27 mouse cellular contexts compared by ENCODE assay signal in genomic region chr13:71550109-71550508, GRCm38 (mm10).
DNase-seq lines count a peak whose midpoint lies in the region; ATAC-seq lines count a peak whose summit lies in the region.
"Had no signal": no experiment of that assay in that cellular context is flagged by ENCODE, and none has a peak within 500 bp of the region (broad histone marks: within the 10 kb centered on the region; RNA-seq: fewer than 3 reads in every experiment).

No protein-coding gene starts in this region.

- H3K27ac ChIP-seq in kidney, embryonic 14.5 days (ENCODE audit: low read depth, low read length): no peak overlapping the region
- no peak overlapping the region for H3K27ac ChIP-seq in heart, embryonic 11.5 days (ENCODE audit: low read depth, low read length)
- no peak overlapping the region for H3K27ac ChIP-seq in hindbrain, embryonic 12.5 days
- H3K27ac ChIP-seq: embryonic facial prominence, embryonic 10.5 days; embryonic facial prominence, embryonic 13.5 days; forebrain, embryonic 10.5 days; forebrain, embryonic 13.5 days; heart, adult 2 months; heart, embryonic 10.5 days; hindbrain, embryonic 13.5 days had no signal

- H3K4me3 ChIP-seq in kidney, embryonic 14.5 days (ENCODE audit: low read length): no peak overlapping the region
- H3K4me3 ChIP-seq in heart, embryonic 11.5 days (ENCODE audit: low read depth, low read length): no peak overlapping the region
- no peak overlapping the region for H3K4me3 ChIP-seq in hindbrain, embryonic 12.5 days
- H3K4me3 ChIP-seq: embryonic facial prominence, embryonic 10.5 days; embryonic facial prominence, embryonic 13.5 days; erythroblast, embryonic 14.5 days; forebrain, embryonic 10.5 days; forebrain, embryonic 13.5 days; heart, adult 2 months; heart, embryonic 10.5 days; hindbrain, embryonic 13.5 days had no signal

- 19% methylated on average over 1 of the region's 1 CpGs for WGBS in kidney, embryonic 14.5 days
- WGBS in heart, embryonic 11.5 days (ENCODE audit: insufficient replicate concordance): 38% methylated on average over 1 of the region's 1 CpGs
- WGBS in hindbrain, embryonic 12.5 days: 47% methylated on average over 1 of the region's 1 CpGs

- H3K36me3 ChIP-seq in kidney, embryonic 14.5 days (ENCODE audit: control insufficient read depth, insufficient read depth, low read length): no peaks in the 10 kb centered on the region
- no peaks in the 10 kb centered on the region for H3K36me3 ChIP-seq in heart, embryonic 11.5 days (ENCODE audit: control insufficient read depth, insufficient read depth, low read length)
- no peaks in the 10 kb centered on the region for H3K36me3 ChIP-seq in hindbrain, embryonic 12.5 days
- H3K36me3 ChIP-seq: embryonic facial prominence, embryonic 10.5 days; embryonic facial prominence, embryonic 13.5 days; forebrain, embryonic 10.5 days; heart, embryonic 10.5 days; hindbrain, embryonic 13.5 days had no signal

- no peak overlapping the region for H3K9ac ChIP-seq in kidney, embryonic 14.5 days (ENCODE audit: low read depth, low read length)
- H3K9ac ChIP-seq in heart, embryonic 11.5 days (ENCODE audit: low read depth, low read length): no peak overlapping the region
- H3K9ac ChIP-seq in hindbrain, embryonic 12.5 days: no peak overlapping the region
- H3K9ac ChIP-seq: embryonic facial prominence, embryonic 13.5 days; forebrain, embryonic 13.5 days; hindbrain, embryonic 13.5 days had no signal

- H3K4me2 ChIP-seq in kidney, embryonic 14.5 days (replicated peaks; ENCODE audit: low read depth, low read length): no peak overlapping the region
- no peak overlapping the region for H3K4me2 ChIP-seq in heart, embryonic 11.5 days
- H3K4me2 ChIP-seq in hindbrain, embryonic 12.5 days (replicated peaks): no peak overlapping the region
- H3K4me2 ChIP-seq: embryonic facial prominence, embryonic 13.5 days; forebrain, embryonic 13.5 days; hindbrain, embryonic 13.5 days had no signal

- no peaks in the 10 kb centered on the region for H3K4me1 ChIP-seq in kidney, embryonic 14.5 days (ENCODE audit: control insufficient read depth, insufficient read depth, low read length)
- no peaks in the 10 kb centered on the region for H3K4me1 ChIP-seq in heart, embryonic 11.5 days (ENCODE audit: control insufficient read depth, insufficient read depth, low read length)
- no peaks in the 10 kb centered on the region for H3K4me1 ChIP-seq in hindbrain, embryonic 12.5 days
- H3K4me1 ChIP-seq: embryonic facial prominence, embryonic 10.5 days; embryonic facial prominence, embryonic 13.5 days; forebrain, embryonic 10.5 days; forebrain, embryonic 13.5 days; heart, embryonic 10.5 days; hindbrain, embryonic 13.5 days had no signal

- no peaks in the 10 kb centered on the region for H3K9me3 ChIP-seq in kidney, embryonic 14.5 days (ENCODE audit: control insufficient read depth, low read length)
- H3K9me3 ChIP-seq in heart, embryonic 11.5 days (replicated peaks; ENCODE audit: control insufficient read depth, low read length): no peaks in the 10 kb centered on the region
- H3K9me3 ChIP-seq in hindbrain, embryonic 12.5 days (replicated peaks): no peaks in the 10 kb centered on the region
- H3K9me3 ChIP-seq: embryonic facial prominence, embryonic 10.5 days; embryonic facial prominence, embryonic 13.5 days; forebrain, embryonic 10.5 days; forebrain, embryonic 13.5 days; heart, embryonic 10.5 days; hindbrain, embryonic 13.5 days had no signal

- no peaks in the 10 kb centered on the region for H3K27me3 ChIP-seq in kidney, embryonic 14.5 days (ENCODE audit: control insufficient read depth, insufficient read depth, low read length)
- no peaks in the 10 kb centered on the region for H3K27me3 ChIP-seq in heart, embryonic 11.5 days (ENCODE audit: control insufficient read depth, insufficient read depth, low read length)
- no peaks in the 10 kb centered on the region for H3K27me3 ChIP-seq in hindbrain, embryonic 12.5 days
- H3K27me3 ChIP-seq: embryonic facial prominence, embryonic 13.5 days had no signal

- peak; percentile 42 for DNase-seq in kidney, adult 18-20 months
- peak; percentile 89 for DNase-seq in kidney, adult 9 months
- peak; percentile 13 for DNase-seq in kidney, postnatal 10 days
- DNase-seq in kidney, postnatal 36 days: peak; percentile 50 to 67
- DNase-seq in cerebellum, adult 9-10 months: no peak
- DNase-seq: adrenal gland, adult 2 months; adrenal gland, postnatal 14 days; cerebellum, adult 11-12 months; cerebellum, adult 8-10 months; cerebellum, postnatal 14 days; embryo, embryonic 11 days; gastrocnemius, postnatal 10 days; gastrocnemius, postnatal 36 days; heart, adult 2 months had no signal

- no peak for ATAC-seq in kidney, embryonic 14.5 days (ENCODE audit: low FRiP score, low TSS enrichment)
- no peak for ATAC-seq in heart, embryonic 11.5 days (replicated peaks; ENCODE audit: insufficient number of reproducible peaks, low FRiP score, low TSS enrichment)
- no peak for ATAC-seq in hindbrain, embryonic 12.5 days (ENCODE audit: low FRiP score)
- ATAC-seq: CD4-positive, CD25-positive, alpha-beta regulatory T cell, adult 4 months; forebrain, embryonic 13.5 days; forebrain, embryonic 16.5 days; hindbrain, embryonic 16.5 days had no signal
